Mouse (Mus musculus): ENCODE measurements around the gene Polr2m.

DNA sequence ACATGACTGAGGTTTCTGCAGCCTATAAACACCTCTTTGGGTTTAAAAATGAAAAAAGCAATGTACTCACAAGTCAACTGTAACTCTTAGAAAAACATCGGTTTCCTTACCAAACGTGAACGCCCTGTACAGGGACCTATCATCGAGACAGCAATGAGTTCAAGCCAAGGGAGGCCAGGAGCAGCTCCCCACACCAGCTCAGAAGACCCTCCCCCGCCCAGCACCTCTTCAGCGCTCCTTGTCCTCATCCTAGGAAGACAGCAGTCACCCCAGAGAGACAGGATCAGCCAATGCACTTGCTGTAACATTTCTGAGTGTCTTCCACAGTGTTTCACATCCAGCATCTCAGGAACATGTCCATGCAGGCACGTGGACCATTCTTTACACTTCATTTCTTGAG lies 7.1 kb downstream of the Polr2m start:
- TF ChIP-seq CTCF (IDR thresholded peaks at IDR 0.05; ENCODE audit: low read depth, low read length) (no peak), POLR2A (IDR thresholded peaks at IDR 0.05; ENCODE audit: insufficient read depth, low read length) (no peak), EP300 (IDR thresholded peaks at IDR 0.05; ENCODE audit: insufficient read depth, low read depth, low read length) (no peak)

Measured in ES-Bruce4 (cell line).